Mouse (Mus musculus): ENCODE measurements around the gene Hpse. TPM values are rescaled to one million over a fixed set of nuclear protein-coding genes. Genes with fewer than 3 reads are reported as not detected.

The Hpse gene
- polyA plus RNA-seq, 1 experiment from 2014 or later: 1.6 TPM

- POLR2A ChIA-PET: interaction anchor here (0.6 to 1.4 kb wide), 3 partner anchors 11 to 26 kb away, joined by 3 to 6 read pairs (median 3); no protein-coding TSS in a partner anchor
- TF ChIP-seq CTCF (IDR thresholded peaks at IDR 0.05): no peak
- in situ Hi-C loops (cut with MboI; ENCODE audit: low pct_unique_long_range_greater_than_20kb): no loop called here
- no peak for DNase-seq (ENCODE audit: low read depth, low spot score)
- no peaks in the 10 kb centered on the region for H3K27me3 ChIP-seq
- no peak for ATAC-seq
- CTCF ChIA-PET: interaction anchor here (0.8 to 1.8 kb wide), 3 partner anchors 9 to 27 kb away, joined by 3 to 5 read pairs (median 4); no protein-coding TSS in a partner anchor
These were observed 75.5 kb downstream of the Hpse start for GRCm38 (mm10) chr5:100643991-100644535.

- POLR2A ChIA-PET: interaction anchor here (0.6 to 1.4 kb wide), 3 partner anchors 11 to 27 kb away, joined by 3 to 6 read pairs (median 3); no protein-coding TSS in a partner anchor
- DNase-seq (ENCODE audit: low read depth, low spot score) (no peak), ATAC-seq (no peak)
- CTCF ChIA-PET: interaction anchor here (0.8 to 1.8 kb wide), 3 partner anchors 9 to 28 kb away, joined by 3 to 5 read pairs (median 3); no protein-coding TSS in a partner anchor
- in situ Hi-C loops (cut with MboI; ENCODE audit: low pct_unique_long_range_greater_than_20kb): no loop called here
- H3K27me3 ChIP-seq: no peaks in the 10 kb centered on the region
- TF ChIP-seq CTCF (IDR thresholded peaks at IDR 0.05): no peak
These were observed 76.1 kb downstream of the Hpse start for GRCm38 (mm10) chr5:100643253-100643990.

DNA sequence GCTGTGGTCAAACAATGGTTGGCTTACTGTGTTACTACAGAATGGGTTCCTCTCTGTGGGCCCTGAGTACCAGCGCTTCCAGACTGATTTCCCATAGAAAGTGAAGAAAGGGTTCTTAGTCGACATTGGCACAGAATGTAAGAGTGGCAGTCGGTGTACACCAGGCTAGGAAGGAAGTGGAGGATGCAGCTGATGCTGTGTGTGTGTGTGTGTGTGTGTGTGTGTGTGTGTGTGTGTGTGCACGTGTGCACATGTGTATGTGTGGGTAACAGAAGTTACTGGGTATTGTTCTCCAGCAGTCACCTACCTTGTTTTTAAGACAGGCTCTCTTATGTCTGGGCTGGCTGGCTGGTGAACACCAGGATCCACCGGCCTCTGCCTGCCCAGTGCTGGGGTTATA is 77.2 kb downstream of the Hpse start:
- CTCF ChIA-PET: interaction anchor here (0.9 kb wide), 1 partner anchor 13 kb away, joined by 3 read pairs; no protein-coding TSS in a partner anchor
- DNase-seq (ENCODE audit: low read depth, low spot score) (no peak), ATAC-seq (no peak)
- in situ Hi-C loops (cut with MboI; ENCODE audit: low pct_unique_long_range_greater_than_20kb): no loop called here
- no peak for TF ChIP-seq CTCF (IDR thresholded peaks at IDR 0.05)
- POLR2A ChIA-PET: no interaction called here
- H3K27me3 ChIP-seq: no peaks in the 10 kb centered on the region

- POLR2A ChIA-PET: no interaction called here
- H3K27me3 ChIP-seq: no peaks in the 10 kb centered on the region
- no peak for TF ChIP-seq CTCF (IDR thresholded peaks at IDR 0.05)
- DNase-seq (ENCODE audit: low read depth, low spot score) (no peak), ATAC-seq (no peak)
- CTCF ChIA-PET: interaction anchor here (1.4 kb wide), 1 partner anchor 79 kb away, joined by 3 read pairs; no protein-coding TSS in a partner anchor
- in situ Hi-C loops (cut with MboI; ENCODE audit: low pct_unique_long_range_greater_than_20kb): no loop called here
These were observed 81.0 kb downstream of the Hpse start for GRCm38 (mm10) chr5:100638483-100638882.

GRCm38 (mm10) chr5:100636794-100637544 is 82.5 kb downstream of the Hpse start:
- peak; percentile 44 for ATAC-seq
- POLR2A ChIA-PET: interaction anchor here (1.0 kb wide), 1 partner anchor 10 kb away, joined by 3 read pairs; no protein-coding TSS in a partner anchor
- peak; percentile 58 for DNase-seq (ENCODE audit: low read depth, low spot score)
- TF ChIP-seq CTCF (IDR thresholded peaks at IDR 0.05): no peak
- in situ Hi-C loops (cut with MboI; ENCODE audit: low pct_unique_long_range_greater_than_20kb): no loop called here
- CTCF ChIA-PET: no interaction called here
- no peaks in the 10 kb centered on the region for H3K27me3 ChIP-seq

GRCm38 (mm10) chr5:100635908-100636307 is 83.6 kb downstream of the Hpse start:
- POLR2A ChIA-PET: interaction anchor here (0.7 to 0.9 kb wide), 2 partner anchors 11 to 69 kb away, joined by 3 to 5 read pairs; no protein-coding TSS in a partner anchor
- TF ChIP-seq CTCF (IDR thresholded peaks at IDR 0.05): no peak
- no peak for ATAC-seq

GRCm38 (mm10) chr5:100634885-100635478 is 84.5 kb downstream of the Hpse start:
- no peak for ATAC-seq
- H3K27me3 ChIP-seq: no peaks in the 10 kb centered on the region
- DNase-seq (ENCODE audit: low read depth, low spot score): no peak
- in situ Hi-C loops (cut with MboI; ENCODE audit: low pct_unique_long_range_greater_than_20kb): no loop called here
- CTCF ChIA-PET: interaction anchor here (0.8 to 1.8 kb wide), 3 partner anchors 9 to 54 kb away, joined by 3 to 8 read pairs (median 3); no protein-coding TSS in a partner anchor
- POLR2A ChIA-PET: interaction anchor here (0.7 to 0.9 kb wide), 3 partner anchors 10 to 68 kb away, joined by 3 to 5 read pairs (median 3); no protein-coding TSS in a partner anchor
- no peak for TF ChIP-seq CTCF (IDR thresholded peaks at IDR 0.05)

More at GRCm38 (mm10) chr5:100635908-100636307, 83.6 kb downstream of the Hpse start:
- CTCF ChIA-PET: interaction anchor here (0.6 to 1.8 kb wide), 3 partner anchors 11 to 76 kb away, joined by 3 to 8 read pairs (median 3); no protein-coding TSS in a partner anchor
- no peak for DNase-seq (ENCODE audit: low read depth, low spot score)
- in situ Hi-C loops (cut with MboI; ENCODE audit: low pct_unique_long_range_greater_than_20kb): no loop called here
- no peaks in the 10 kb centered on the region for H3K27me3 ChIP-seq

GRCm38 (mm10) chr5:100632540-100633129 is 86.9 kb downstream of the Hpse start:
- POLR2A ChIA-PET: interaction anchor here (0.6 to 1.8 kb wide), 4 partner anchors 10 to 1952 kb away, joined by 3 to 6 read pairs (median 4); no protein-coding TSS in a partner anchor
- DNase-seq (ENCODE audit: low read depth, low spot score) (peak; percentile 64), ATAC-seq (peak; percentile 79)
- H3K27me3 ChIP-seq: no peaks in the 10 kb centered on the region
- TF ChIP-seq CTCF (IDR thresholded peaks at IDR 0.05): no peak
- in situ Hi-C loops (cut with MboI; ENCODE audit: low pct_unique_long_range_greater_than_20kb): no loop called here
- CTCF ChIA-PET: interaction anchor here (0.7 kb wide), 1 partner anchor 8 kb away, joined by 3 read pairs; no protein-coding TSS in a partner anchor

Other genes with a start within 250 kb of the Hpse start
- gene Lin54, start 219.1 kb downstream of the Hpse start, polyA plus RNA-seq (2021): 11.8 TPM
- gene Cops4, start 201.4 kb downstream of the Hpse start, polyA plus RNA-seq (2021): 132 TPM
- gene Plac8, start 147.5 kb downstream of the Hpse start, polyA plus RNA-seq (2021): 92.7 TPM
- 83.6 TPM for gene Coq2, start 44.6 kb downstream of the Hpse start, polyA plus RNA-seq (2021)
- 22.8 TPM for gene Helq, start 78.9 kb upstream of the Hpse start, polyA plus RNA-seq (2021)
- gene Mrps18c, start 78.9 kb upstream of the Hpse start, polyA plus RNA-seq (2021): 99.9 TPM
- gene Abraxas1, start 101.2 kb upstream of the Hpse start, polyA plus RNA-seq (2021): 18.5 TPM
- gene Gpat3, start 126.0 kb upstream of the Hpse start, polyA plus RNA-seq (2021): 11.9 TPM